In genomic region chr16:96030476-96031102, GRCm38 (mm10) we compare ENCODE assay signal across 8 mouse cellular contexts. TPM values are rescaled to one million over a fixed set of nuclear protein-coding genes. Genes with fewer than 3 reads are reported as not detected.
DNase-seq lines count a peak whose midpoint lies in the region; ATAC-seq lines count a peak whose summit lies in the region.

No protein-coding gene starts in this region.

- ATAC-seq in megakaryocyte, adult 5-6 weeks (ENCODE audit: poor library complexity, severe bottlenecking), result no peak

- peak; percentile 16 to 74 for DNase-seq in adrenal gland, adult (ENCODE audit: inconsistent age in 2 of 2, low spot score in 1 of 2)
- no peak for DNase-seq in adrenal gland, adult 8-10 months
- DNase-seq in left cerebral cortex, postnatal 4 days, result peak; percentile 4
- no peak for DNase-seq in left cerebral cortex, adult 18-20 months (ENCODE audit: low spot score in 2 of 2)
- peak; percentile 32 to 46 for DNase-seq in kidney, postnatal 25 days
- DNase-seq in thymus, postnatal 0 days (ENCODE audit: low spot score), result peak; percentile 35
- DNase-seq in gastrocnemius, postnatal 36 days, result no peak

- intact Hi-C loops in left cerebral cortex, postnatal 4 days (cut with DNase I), result no loop called here
- intact Hi-C loops in gastrocnemius, postnatal 36 days (cut with DNase I), result no loop called here

RNA-seq across cellular contexts. Expression of gene Psmg1, which starts 39.8 kb away (rescaled TPM):
- total RNA-seq in adrenal gland, adult 8-10 months (2022), result 10 to 100 TPM; 26.9 to 39.3 (median 33.3) TPM
- 10 to 100 TPM; 26.5 to 32.2 TPM for total RNA-seq in left cerebral cortex, postnatal 4 days (2021)
- total RNA-seq in left cerebral cortex, adult 18-20 months (2021), result 10 to 100 TPM; 14.5 to 18.1 TPM
- polyA plus RNA-seq in thymus, postnatal 0 days (2015; fragmentation: Nextera tagmentation; extraction: Ambion mirVana), result 98.4 and 99.3 TPM in 2 replicates
- total RNA-seq in gastrocnemius, postnatal 36 days (2021), result 10 to 100 TPM in 1 of 2 experiments, 1 to 10 TPM in 1; 8.7 to 12.1 TPM
- total RNA-seq in megakaryocyte, adult 5-6 weeks (2015), result 20.2 and 21.6 TPM in 2 replicates
- total RNA-seq in megakaryocyte, adult 5-6 weeks (2017), result 19.3 and 32.2 TPM in 2 replicates

RNA-seq across cellular contexts. Expression of gene Brwd1, which starts 51.7 kb away (rescaled TPM):
- total RNA-seq in adrenal gland, adult 8-10 months (2022), result 100 to 1,000 TPM in 2 of 4 experiments, 10 to 100 TPM in 2; 73.1 to 126 (median 88.6) TPM
- total RNA-seq in left cerebral cortex, postnatal 4 days (2021), result 100 to 1,000 TPM; 131 to 135 TPM
- 100 to 1,000 TPM; 146 TPM for total RNA-seq in left cerebral cortex, adult 18-20 months (2021)
- polyA plus RNA-seq in thymus, postnatal 0 days (2015; fragmentation: Nextera tagmentation; extraction: Ambion mirVana), result 56.8 and 62.9 TPM in 2 replicates
- 10 to 100 TPM; 51.2 to 56.2 TPM for total RNA-seq in gastrocnemius, postnatal 36 days (2021)
- 17.0 and 28.7 TPM in 2 replicates for total RNA-seq in megakaryocyte, adult 5-6 weeks (2015)
- 32.3 and 34.6 TPM in 2 replicates for total RNA-seq in megakaryocyte, adult 5-6 weeks (2017)

Comparison
In these comparisons a context has a peak if more than half of its experiments do, and no peak if none do; other contexts are left out.
1. DNase-seq: peak in adrenal gland, adult (2 of 2), left cerebral cortex, postnatal 4 days (single experiment), kidney, postnatal 25 days (2 of 2) and thymus, postnatal 0 days (single experiment); none in adrenal gland, adult 8-10 months (single experiment), left cerebral cortex, adult 18-20 months (0 of 2) and gastrocnemius, postnatal 36 days (0 of 2).